28 mouse cellular contexts compared by ENCODE assay signal in the genomic region with DNA sequence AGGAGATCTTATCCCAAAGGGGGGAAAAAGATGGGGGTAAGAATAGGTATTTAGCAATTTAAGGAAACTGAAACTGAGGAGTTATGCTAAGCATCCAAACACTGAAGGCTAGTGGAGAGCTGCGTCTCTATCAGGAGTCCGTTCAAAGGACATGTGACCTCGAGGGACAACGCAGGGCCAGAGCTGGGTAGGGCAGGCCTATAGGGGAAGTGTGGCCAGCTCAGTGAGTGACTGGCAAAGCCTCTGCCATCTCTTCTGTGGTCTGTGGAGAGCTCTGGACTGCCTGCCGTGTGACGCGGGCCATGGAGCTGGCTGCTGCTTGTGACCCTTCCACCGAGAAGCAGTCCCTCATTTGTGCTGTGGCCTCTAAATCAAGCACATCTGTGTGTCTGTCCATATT. TPM values are rescaled to one million over a fixed set of nuclear protein-coding genes. Genes with fewer than 3 reads are reported as not detected.
"Had no signal": no experiment of that assay in that cellular context is flagged by ENCODE, and none has a peak within 500 bp of the region (broad histone marks: within the 10 kb centered on the region; RNA-seq: fewer than 3 reads in every experiment).

No protein-coding gene starts in this region.

- H3K9ac ChIP-seq: kidney, embryonic 15.5 days; limb, embryonic 13.5 days; liver, embryonic 12.5 days; liver, embryonic 15.5 days; lung, embryonic 15.5 days; midbrain, embryonic 13.5 days; neural tube, embryonic 12.5 days; neural tube, embryonic 15.5 days had no signal

- H3K27me3 ChIP-seq: kidney, embryonic 15.5 days; limb, embryonic 13.5 days; liver, embryonic 15.5 days; lung, embryonic 15.5 days; midbrain, embryonic 13.5 days; neural tube, embryonic 12.5 days; neural tube, embryonic 15.5 days had no signal

- H3K4me1 ChIP-seq: kidney, embryonic 15.5 days; limb, embryonic 13.5 days; liver, embryonic 12.5 days; liver, embryonic 15.5 days; lung, embryonic 15.5 days; midbrain, embryonic 10.5 days; midbrain, embryonic 13.5 days; neural tube, embryonic 12.5 days; neural tube, embryonic 15.5 days had no signal

- DNase-seq: kidney, adult 8-10 months; kidney, postnatal 10 days; kidney, postnatal 36 days; liver; lung, adult 18-20 months; lung, postnatal 10 days; lung, postnatal 36 days; right cerebral cortex, adult 18-20 months; right cerebral cortex, postnatal 14 days; right cerebral cortex, postnatal 4 days; thymus, adult 2 months; thymus, postnatal 14 days; thymus, postnatal 4 days had no signal

- H3K9me3 ChIP-seq: kidney, embryonic 15.5 days; limb, embryonic 10.5 days; limb, embryonic 13.5 days; liver, embryonic 12.5 days; liver, embryonic 15.5 days; lung, embryonic 15.5 days; midbrain, embryonic 10.5 days; midbrain, embryonic 13.5 days; neural tube, embryonic 12.5 days; neural tube, embryonic 15.5 days had no signal

- ATAC-seq: liver, embryonic 12.5 days; midbrain, embryonic 13.5 days; midbrain, embryonic 16.5 days had no signal

- H3K4me2 ChIP-seq: kidney, embryonic 15.5 days; limb, embryonic 13.5 days; liver, embryonic 12.5 days; liver, embryonic 15.5 days; lung, embryonic 15.5 days; midbrain, embryonic 13.5 days; neural tube, embryonic 12.5 days; neural tube, embryonic 15.5 days had no signal

- H3K4me3 ChIP-seq: kidney, embryonic 15.5 days; limb, embryonic 10.5 days; limb, embryonic 13.5 days; liver, embryonic 12.5 days; liver, embryonic 15.5 days; lung, embryonic 15.5 days; midbrain, embryonic 10.5 days; midbrain, embryonic 13.5 days; neural tube, embryonic 12.5 days; neural tube, embryonic 15.5 days had no signal

- H3K36me3 ChIP-seq: kidney, embryonic 15.5 days; limb, embryonic 10.5 days; limb, embryonic 13.5 days; liver, embryonic 12.5 days; liver, embryonic 15.5 days; lung, embryonic 15.5 days; midbrain, embryonic 10.5 days; midbrain, embryonic 13.5 days; neural tube, embryonic 12.5 days; neural tube, embryonic 15.5 days had no signal

- H3K27ac ChIP-seq: kidney, embryonic 15.5 days; limb, embryonic 10.5 days; limb, embryonic 13.5 days; liver, embryonic 12.5 days; liver, embryonic 15.5 days; lung, embryonic 15.5 days; midbrain, embryonic 10.5 days; midbrain, embryonic 13.5 days; neural tube, embryonic 12.5 days; neural tube, embryonic 15.5 days; stomach, postnatal 0 days had no signal

RNA-seq across cellular contexts. Expression of a gene that starts 23.2 kb away (rescaled TPM):
- total RNA-seq: layer of hippocampus, adult 8-10 months; layer of hippocampus, postnatal 14 days had no signal
- polyA plus RNA-seq: limb, embryonic 10.5 days; limb, embryonic 13.5 days; liver, embryonic 12.5 days; liver, embryonic 15.5 days; lung, embryonic 15.5 days; midbrain, embryonic 13.5 days; midbrain, embryonic 16.5 days; neural tube, embryonic 12.5 days; neural tube, embryonic 15.5 days; stomach, postnatal 0 days; thymus, adult 2 months had no signal

RNA-seq across cellular contexts. Expression of a gene that starts 51.3 kb away (rescaled TPM):
- polyA plus RNA-seq: stomach, embryonic 14.5 days had no signal
